Mouse (Mus musculus): ENCODE measurements around the gene Prps1l3. TPM values are rescaled to one million over a fixed set of nuclear protein-coding genes. Genes with fewer than 3 reads are reported as not detected.
"Not testable (repeated sequence)": the region's sequence is repeated elsewhere in the genome, so short reads cannot be mapped to it uniquely, and the experiment has no call there.

Prps1l3 gene
- 10 to 100 TPM; 20.6 to 22.4 TPM for total RNA-seq (2021)

GRCm38 (mm10) chr12:57230192-57230706 lies at the start of gene Prps1l3, which contains the start of gene Mipol1:
TSS of gene Prps1l3 (plus strand) at chr12:57230412.
TSS of gene Mipol1 (plus strand) at chr12:57230427.
- peak; percentile 89 for DNase-seq

DNA sequence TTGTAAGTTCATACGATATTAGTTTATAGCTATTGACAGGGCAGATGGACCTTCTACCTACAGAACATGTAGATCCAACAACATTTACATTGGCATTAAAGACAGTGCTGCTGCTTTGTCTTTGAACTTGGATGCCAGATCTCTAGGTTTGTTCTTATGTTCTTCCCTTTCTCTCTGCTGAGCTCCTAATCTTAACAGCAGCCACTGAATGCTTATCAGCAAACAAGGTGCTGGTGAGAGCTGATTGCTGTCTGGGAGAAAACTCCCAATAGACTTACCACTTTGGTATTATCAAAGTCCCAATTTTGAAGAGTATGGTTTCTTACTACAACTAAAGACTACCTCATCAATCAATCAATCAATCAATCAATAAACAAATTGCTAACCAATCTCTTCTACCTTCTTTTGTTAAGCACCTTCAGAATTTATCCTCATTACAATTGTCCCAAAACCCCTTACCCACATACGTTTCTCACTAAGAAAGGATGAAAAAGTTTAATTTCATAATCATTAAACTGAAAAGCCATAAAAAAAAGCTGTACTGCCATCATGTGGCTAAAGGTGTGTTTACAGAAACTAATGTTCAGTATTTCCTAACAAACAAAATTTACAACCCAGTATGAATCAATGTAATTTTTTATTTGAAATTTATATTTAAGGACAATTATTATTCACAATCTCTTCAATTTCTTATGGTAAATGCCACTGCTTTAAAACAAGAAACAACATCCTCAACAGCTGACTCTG lies 45.6 kb upstream of the Prps1l3 start:
- DNase-seq = no peak

DNA sequence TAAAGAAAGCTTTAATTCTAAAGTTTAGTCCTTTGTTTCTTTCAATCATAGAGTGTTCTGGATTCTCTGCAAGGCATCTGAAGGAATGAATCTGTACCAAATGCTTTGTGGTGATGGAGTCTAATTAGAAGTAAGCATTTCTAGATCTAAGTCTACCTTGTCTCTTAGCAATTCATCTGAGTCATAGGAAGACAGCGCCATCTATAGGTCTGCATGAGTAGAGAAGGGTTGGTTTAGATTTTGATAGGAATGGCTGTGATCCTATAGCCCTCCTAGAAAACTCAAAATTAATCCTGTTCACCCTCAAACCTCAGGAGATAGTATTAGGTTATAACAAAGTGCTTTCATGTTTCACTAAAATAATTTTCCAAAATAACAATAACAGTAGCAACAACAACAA lies 44.7 kb upstream of the Prps1l3 start:
- no peak for DNase-seq

DNA sequence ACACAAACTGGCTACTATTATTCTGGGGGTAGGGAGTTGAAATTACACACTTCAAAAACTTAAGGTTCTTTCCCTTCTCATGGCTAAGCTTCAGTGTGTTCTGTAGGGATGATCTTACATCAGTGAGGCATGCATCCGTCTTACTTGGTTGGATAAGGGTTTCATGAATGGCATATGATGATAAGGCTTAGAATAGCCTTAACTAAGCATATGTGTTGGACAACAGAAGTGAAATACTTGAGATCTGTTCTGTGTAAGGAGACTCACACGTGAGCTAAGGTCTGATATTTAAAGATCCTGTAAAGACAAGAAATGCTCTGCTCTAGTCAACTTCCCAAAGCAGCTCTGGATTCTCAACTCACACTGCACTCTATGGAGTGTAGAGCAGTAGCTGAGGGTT lies 44.1 kb upstream of the Prps1l3 start:
- DNase-seq = no peak

- no peak for DNase-seq
These were observed 43.2 kb upstream of the Prps1l3 start for GRCm38 (mm10) chr12:57187032-57187431.

DNA sequence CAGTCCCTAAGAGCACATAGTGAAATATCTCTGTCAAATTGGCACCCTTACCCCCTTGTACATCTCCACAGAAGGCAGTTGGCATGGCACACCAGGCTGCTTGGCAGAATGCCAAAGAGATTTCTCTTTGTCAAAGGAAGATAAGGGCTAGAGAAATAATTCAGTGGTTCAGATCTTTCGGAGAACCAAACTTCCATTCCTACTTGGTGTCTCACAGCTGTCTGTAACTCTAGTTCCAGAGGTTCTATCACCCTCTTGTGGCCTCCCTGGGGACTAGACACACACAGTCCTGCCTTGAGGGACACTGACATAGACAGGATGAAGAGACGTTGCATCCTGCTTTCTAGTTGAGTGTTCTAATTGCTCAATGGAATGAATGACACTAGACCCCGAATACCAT lies 35.6 kb upstream of the Prps1l3 start:
- DNase-seq = peak; percentile 10

DNA sequence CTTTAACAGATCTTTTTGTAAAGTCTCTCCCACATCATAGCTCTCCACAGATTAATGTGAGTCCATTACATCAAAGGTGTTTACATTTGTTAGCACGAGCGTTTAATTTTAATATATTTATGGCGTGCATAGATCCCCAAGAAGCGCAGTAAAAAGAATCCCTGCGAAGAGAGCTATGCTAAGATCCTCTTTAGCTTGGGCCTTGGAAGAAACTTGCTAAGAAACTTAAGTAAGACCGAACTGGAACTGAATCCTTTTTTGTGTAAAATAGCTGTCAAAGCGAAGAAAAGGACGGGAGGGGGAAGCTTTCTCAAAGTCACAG lies 34.0 kb upstream of the Prps1l3 start:
- DNase-seq = no peak

- peak; percentile 33 for DNase-seq
These were observed 33.4 kb upstream of the Prps1l3 start for GRCm38 (mm10) chr12:57196608-57197362.

DNA sequence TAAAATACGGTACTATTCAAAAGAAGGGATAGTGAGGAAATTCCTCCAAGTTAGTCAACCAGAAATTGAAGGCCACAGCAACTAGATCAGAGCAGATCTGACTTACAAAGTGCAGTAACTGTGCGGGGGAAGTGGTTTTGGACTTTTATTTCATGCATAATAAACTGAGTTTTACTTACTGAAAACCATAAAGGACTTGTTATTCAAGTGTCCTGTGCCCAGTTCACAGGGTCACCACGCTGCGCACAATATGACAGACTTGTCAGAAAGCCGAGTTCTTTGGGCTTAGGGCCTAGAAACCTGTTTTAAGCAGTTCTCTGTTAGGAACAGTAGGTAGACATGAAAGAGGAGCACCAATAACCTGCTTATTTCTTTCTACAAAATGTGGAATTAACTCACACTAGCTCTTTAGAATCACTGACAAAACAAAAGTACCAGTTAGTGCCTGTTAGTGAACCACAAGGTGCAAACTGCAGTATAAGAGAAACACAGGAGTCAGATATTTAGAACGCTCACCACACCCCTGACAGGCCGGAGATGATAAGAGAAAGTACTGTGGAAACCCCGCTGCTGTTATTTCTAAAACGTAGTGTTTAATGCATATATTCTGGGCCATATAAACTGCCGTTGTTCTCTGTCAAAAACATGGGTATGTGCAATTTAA lies 32.7 kb upstream of the Prps1l3 start, which contains the start of gene Slc25a21:
Gene Slc25a21 (minus strand): TSS at position 110 of the 664 bp plus-strand sequence.
- no peak for DNase-seq

DNA sequence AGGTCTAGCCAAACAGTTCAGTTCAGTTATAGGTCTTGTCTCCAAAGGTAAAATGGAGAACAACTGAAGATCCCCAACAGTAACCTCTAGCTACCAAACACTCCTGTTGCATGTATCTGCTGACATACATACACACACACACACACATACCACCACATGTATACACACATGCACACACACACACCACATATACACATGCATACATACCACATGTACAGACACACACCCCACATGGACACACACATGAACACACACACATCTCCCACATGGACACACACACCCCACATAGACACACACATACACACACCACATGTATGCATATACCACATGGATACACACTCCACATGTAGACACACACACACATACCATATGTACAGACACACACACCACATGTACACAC lies 31.9 kb upstream of the Prps1l3 start:
- no peak for DNase-seq

GRCm38 (mm10) chr12:57199427-57199826 lies 30.8 kb upstream of the Prps1l3 start:
- DNase-seq = no peak

DNA sequence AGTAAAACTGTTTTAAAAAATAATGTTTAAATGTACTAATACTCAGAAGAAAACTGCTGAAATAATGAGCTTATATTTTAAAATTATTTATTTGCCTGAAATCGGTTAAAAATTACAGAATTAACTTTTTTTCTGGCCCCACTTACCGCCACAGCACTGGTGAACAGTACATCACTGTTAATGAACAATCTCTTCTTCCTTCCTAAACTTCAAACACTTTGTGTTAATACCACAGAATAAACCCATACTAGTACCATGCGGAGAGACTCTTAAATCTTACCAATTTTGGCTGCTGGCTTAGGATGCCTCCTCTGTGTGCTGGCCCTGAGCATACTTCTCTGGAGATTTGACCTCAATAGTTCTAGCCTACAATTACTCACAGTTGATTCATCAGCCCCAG lies 28.3 kb upstream of the Prps1l3 start:
- DNase-seq = no peak

DNA sequence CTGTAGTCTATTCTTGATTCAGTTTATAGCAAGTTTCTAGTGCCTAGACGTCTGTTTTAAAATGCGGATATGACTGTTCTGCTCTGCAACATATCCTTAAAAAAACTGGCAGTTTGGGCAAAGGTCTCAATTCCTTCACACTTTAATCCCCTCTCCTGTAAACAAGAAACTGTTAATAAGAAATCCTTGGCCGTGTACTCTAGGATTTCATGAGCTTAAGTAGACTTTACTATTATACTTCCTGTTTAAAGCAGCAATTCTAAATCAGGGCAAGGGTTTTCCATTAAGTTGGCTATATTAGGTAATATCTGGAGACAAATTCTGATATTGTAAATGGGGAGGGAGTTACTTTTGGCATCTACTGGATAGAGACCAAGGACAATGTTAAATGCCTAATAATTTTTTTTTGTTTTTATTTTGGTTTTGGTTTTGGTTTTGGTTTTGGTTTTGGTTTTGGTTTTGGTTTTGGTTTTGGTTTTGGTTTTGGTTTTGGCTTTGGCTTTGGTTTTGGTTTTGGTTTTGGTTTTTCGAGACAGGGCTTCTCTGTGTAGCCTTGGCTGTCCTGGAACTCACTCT lies 25.8 kb upstream of the Prps1l3 start:
- no peak for DNase-seq

GRCm38 (mm10) chr12:57211353-57212311 lies 18.6 kb upstream of the Prps1l3 start:
- DNase-seq = peak; percentile 51

GRCm38 (mm10) chr12:57212463-57212862 lies 17.7 kb upstream of the Prps1l3 start:
- not testable (repeated sequence) for DNase-seq

- DNase-seq = no peak
These were observed 3.8 kb upstream of the Prps1l3 start for GRCm38 (mm10) chr12:57226411-57226810.

DNA sequence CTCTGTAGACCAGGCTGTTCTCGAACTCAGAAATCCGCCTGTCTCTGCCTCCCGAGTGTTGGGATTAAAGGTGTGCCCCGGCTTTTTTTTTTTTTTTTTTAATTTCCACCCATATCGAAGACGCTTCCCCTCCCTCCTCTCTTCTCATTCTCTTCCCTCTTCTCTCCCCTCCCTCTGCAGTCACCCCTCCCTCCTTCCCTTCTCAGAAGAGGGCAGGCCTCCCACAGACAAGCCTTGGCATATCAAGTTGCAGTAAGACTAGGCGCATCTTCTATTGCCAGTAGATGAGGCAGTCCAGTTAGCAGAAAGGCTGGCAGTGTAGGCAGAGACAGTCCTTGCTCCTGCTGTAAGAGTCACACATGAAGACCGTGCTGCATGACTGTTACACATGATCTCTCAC lies 2.4 kb upstream of the Prps1l3 start:
- DNase-seq = no peak

GRCm38 (mm10) chr12:57229703-57230102 lies 509 bp upstream of the Prps1l3 start:
- no peak for DNase-seq

DNA sequence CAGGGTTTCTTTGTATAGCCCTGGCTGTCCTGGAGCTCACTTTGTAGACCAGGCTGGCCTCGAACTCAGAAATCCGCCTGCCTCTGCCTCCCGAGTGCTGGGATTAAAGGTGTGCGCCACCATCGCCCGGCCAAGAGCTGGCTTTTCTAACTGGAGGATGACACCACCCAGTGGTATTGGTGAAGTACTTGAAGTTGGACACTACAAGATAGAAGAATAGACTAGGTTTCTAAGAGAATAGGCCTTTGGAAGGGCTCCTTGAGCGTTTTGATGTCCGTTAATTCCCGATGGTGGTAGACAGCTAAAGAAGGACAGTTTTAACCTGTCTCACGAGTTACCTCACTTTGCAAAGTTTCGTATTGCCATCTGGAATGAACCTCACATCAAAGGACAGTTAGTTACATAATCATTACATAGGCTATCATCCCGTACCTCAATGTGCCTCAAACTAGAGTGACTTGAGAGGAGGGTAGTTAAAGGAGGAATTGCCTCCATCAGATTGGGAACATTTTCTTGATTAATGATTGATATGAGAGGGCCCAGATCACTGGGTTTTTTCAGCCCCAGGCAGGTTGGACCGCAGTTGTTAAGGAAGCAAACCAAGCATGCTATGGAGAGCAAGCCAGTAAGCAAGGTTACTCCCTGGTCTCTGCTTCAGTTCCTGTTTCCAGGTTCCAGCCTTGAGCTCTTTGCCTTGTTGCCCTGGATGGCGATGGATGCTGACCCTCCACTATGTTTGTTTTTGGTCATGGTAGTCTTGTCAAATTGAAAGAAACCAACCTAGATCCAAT lies 1.1 kb downstream of the Prps1l3 start:
- peak; percentile 14 for DNase-seq

GRCm38 (mm10) chr12:57233386-57233785 lies 3.2 kb downstream of the Prps1l3 start:
- DNase-seq = no peak
